Mouse (Mus musculus) heart, postnatal 0 days (tissue): ENCODE results near the gene St6galnac3.

ENCODE experiments used
- CTCF ChIP-seq: IDR thresholded peaks from 2 replicates; pipeline ENCODE4 v1.5.1; 2016; ENCODE audit warnings: antibody characterized with exemption, control low read depth, low read depth
- EP300 ChIP-seq: IDR thresholded peaks from 2 replicates; pipeline ENCODE4 v1.6.1; 2016; ENCODE audit warnings: antibody characterized with exemption, low read depth

DNA sequence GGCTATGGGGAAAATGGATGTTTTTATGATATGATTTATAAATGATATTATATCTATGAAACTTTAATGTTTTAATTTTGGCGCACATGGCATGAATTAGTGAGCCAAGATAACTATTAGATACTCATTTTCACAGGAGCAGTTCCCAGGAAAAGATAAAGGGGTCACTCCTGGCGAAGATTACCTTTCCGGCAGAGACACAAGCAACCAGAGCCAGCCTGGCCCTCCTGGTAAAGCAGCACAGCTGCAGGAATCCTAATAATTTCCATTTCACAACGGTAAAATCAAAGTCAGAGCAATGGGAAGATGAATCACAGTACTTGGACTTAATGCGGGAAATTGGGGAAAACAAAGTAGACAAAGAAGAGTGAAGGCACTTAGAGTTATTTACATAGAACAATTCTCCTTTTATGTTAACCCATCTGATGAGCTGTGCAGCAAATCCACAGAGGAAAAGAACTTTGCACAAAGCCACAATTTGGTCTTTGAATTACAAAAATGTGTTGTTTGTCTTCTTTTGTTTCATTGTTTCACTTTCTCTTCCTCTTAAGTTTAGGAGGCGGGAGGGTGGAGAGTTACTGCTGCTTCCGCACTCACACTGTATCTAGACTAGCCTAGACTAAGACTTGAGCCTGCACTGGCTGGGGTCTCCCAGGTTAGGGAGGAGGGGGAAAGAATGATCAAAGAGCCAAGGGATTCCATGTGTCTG, 464.6 kb downstream of the St6galnac3 start:
- TF ChIP-seq EP300: no peak
- no peak for TF ChIP-seq CTCF
